Mouse (Mus musculus) spleen, postnatal 4 days (tissue): Measurements from ENCODE around the gene Pck2.

Experiments used
- DNase-seq, 2 experiments: peaks; one replicate each; pipeline ENCODE4 v3.0.0; 2022; ENCODE audit warnings: low spot score in 2 of 2

The Pck2 gene

GRCm38 (mm10) chr14:55527940-55528339, 12.1 kb upstream of the Pck2 start:
- no peak for DNase-seq

- peak; percentile 61 to 80 for DNase-seq
Observed at GRCm38 (mm10) chr14:55536116-55536745, 3.8 kb upstream of the Pck2 start.

- peak; percentile 84 to 92 for DNase-seq
Observed at GRCm38 (mm10) chr14:55540787-55541321, 788 bp downstream of the Pck2 start.

GRCm38 (mm10) chr14:55542268-55542667, 2.2 kb downstream of the Pck2 start:
- peak; percentile 75 to 82 for DNase-seq

GRCm38 (mm10) chr14:55544334-55544733, 4.3 kb downstream of the Pck2 start:
- no peak for DNase-seq

- DNase-seq: no peak
Observed at GRCm38 (mm10) chr14:55550191-55550590, 10.1 kb downstream of the Pck2 start.

- no peak for DNase-seq
Observed at GRCm38 (mm10) chr14:55551347-55551746, 11.3 kb downstream of the Pck2 start.

GRCm38 (mm10) chr14:55551794-55552193, 11.7 kb downstream of the Pck2 start:
- no peak for DNase-seq

- DNase-seq: no peak
Observed at GRCm38 (mm10) chr14:55554635-55555034, 14.6 kb downstream of the Pck2 start.

GRCm38 (mm10) chr14:55555788-55556187, 15.7 kb downstream of the Pck2 start:
- no peak for DNase-seq

- peak; percentile 84 to 92 for DNase-seq
Observed at GRCm38 (mm10) chr14:55557003-55557402, 16.9 kb downstream of the Pck2 start.

- peak in 1 of 2 experiments; percentile 61 for DNase-seq
Observed at GRCm38 (mm10) chr14:55557587-55557986, 17.5 kb downstream of the Pck2 start.

GRCm38 (mm10) chr14:55558740-55559448, 18.8 kb downstream of the Pck2 start:
- no peak for DNase-seq

GRCm38 (mm10) chr14:55559799-55560201, 19.7 kb downstream of the Pck2 start, which contains the start of gene Dcaf11:
Gene Dcaf11 (plus strand): TSS chr14:55560006.
- DNase-seq: peak; percentile 90 to 95

- peak; percentile 96 to 97 for DNase-seq
Observed at GRCm38 (mm10) chr14:55560202-55561073, 20.4 kb downstream of the Pck2 start, which contains the start of gene A730061H03Rik. Gene A730061H03Rik (minus strand): TSS chr14:55560406.

GRCm38 (mm10) chr14:55561860-55562259, 21.8 kb downstream of the Pck2 start:
- DNase-seq: no peak

GRCm38 (mm10) chr14:55563249-55563648, 23.2 kb downstream of the Pck2 start:
- DNase-seq: no peak

- DNase-seq: no peak
Observed at GRCm38 (mm10) chr14:55565748-55566147, 25.7 kb downstream of the Pck2 start.

- no peak for DNase-seq
Observed at GRCm38 (mm10) chr14:55567496-55567895, 27.4 kb downstream of the Pck2 start.

GRCm38 (mm10) chr14:55570588-55570987, 30.5 kb downstream of the Pck2 start:
- no peak for DNase-seq

GRCm38 (mm10) chr14:55571760-55572159, 31.7 kb downstream of the Pck2 start:
- DNase-seq: no peak

- DNase-seq: no peak
Observed at GRCm38 (mm10) chr14:55575302-55575701, 35.2 kb downstream of the Pck2 start, which contains the start of gene Fitm1. Gene Fitm1 (plus strand): TSS chr14:55575617.
